Mouse (Mus musculus) lung, postnatal 0 days (tissue): Measurements from ENCODE around the gene Ehmt1. TPM values are rescaled to one million over a fixed set of nuclear protein-coding genes. Genes with fewer than 3 reads are reported as not detected.

ENCODE experiments used
- ATAC-seq: fragments of 200-750 bp; cut with Nextera tagmentation; 2 replicates; pipeline ENCODE4 v1.8.0; 2017; ENCODE audit warnings: moderate library complexity
- DNase-seq: peaks from one replicate; pipeline ENCODE4 v3.0.0-alpha.2; 2016; ENCODE audit warnings: low spot score
- H3K27ac ChIP-seq: fragments of 300-500 bp; sonication (generic); 2 replicates; pipeline ENCODE4 v1.5.1; 2014; ENCODE audit warnings: antibody characterized with exemption, mild to moderate bottlenecking, low read length, mixed read lengths
- H3K27me3 ChIP-seq: fragments of 300-500 bp; sonication (generic); replicated peaks from 2 replicates; pipeline ENCODE4 v1.6.1; 2014; ENCODE audit warnings: low read length, mixed read lengths; ENCODE audit not compliant: insufficient read depth
- H3K36me3 ChIP-seq: fragments of 300-500 bp; sonication (generic); 2 replicates; pipeline ENCODE4 v1.6.1; 2014; ENCODE audit warnings: low read length, mixed read lengths; ENCODE audit not compliant: insufficient read depth
- H3K4me1 ChIP-seq: fragments of 300-500 bp; sonication (generic); 2 replicates; pipeline ENCODE4 v1.6.1; 2014; ENCODE audit warnings: antibody characterized with exemption, low read depth, low read length, mixed read lengths; ENCODE audit not compliant: insufficient read depth
- H3K4me2 ChIP-seq: fragments of 300-500 bp; sonication (generic); replicated peaks from 2 replicates; pipeline ENCODE4 v1.6.1; 2014; ENCODE audit warnings: low read depth, mild to moderate bottlenecking, low read length, moderate library complexity, mixed read lengths
- H3K4me3 ChIP-seq: fragments of 300-500 bp; sonication (generic); 2 replicates; pipeline ENCODE4 v1.5.1; 2014; ENCODE audit warnings: low read depth, low read length
- H3K9ac ChIP-seq: fragments of 300-500 bp; sonication (generic); replicated peaks from 2 replicates; pipeline ENCODE4 v1.6.1; 2014; ENCODE audit warnings: low read depth, mild to moderate bottlenecking
- H3K9me3 ChIP-seq: fragments of 300-500 bp; sonication (generic); 2 replicates; pipeline ENCODE4 v1.6.1; 2016; ENCODE audit warnings: low read length, mixed read lengths
- CTCF ChIP-seq: IDR thresholded peaks from 2 replicates; pipeline ENCODE4 v1.5.1; 2016; ENCODE audit warnings: antibody characterized with exemption, mild to moderate bottlenecking
- EP300 ChIP-seq: IDR thresholded peaks from 2 replicates; pipeline ENCODE4 v1.6.1; 2016; ENCODE audit warnings: antibody characterized with exemption, mild to moderate bottlenecking, control low read depth
- WGBS: fragments of 180-500 bp; shearing (Covaris S2); extraction: QIAGEN DNeasy Blood & Tissue Kit; methylation state at CpG from one replicate; pipeline ENCODE4 v1.1.7; 2014; 5-methylcytosine and 5-hydroxymethylcytosine counted together
- polyA plus RNA-seq: library from polyadenylated mRNA; unstranded; fragments of >200 nt; fragmentation: Nextera tagmentation; extraction: Ambion mirVana; gene quantifications from 2 replicates; pipeline ENCODE4 v1.2.1, GENCODE M21; 2015

Gene Ehmt1
- polyA plus RNA-seq, 1 experiment from 2014 or later: 39.1 TPM

GRCm38 (mm10) chr2:24892318-24892717, 27.1 kb downstream of the Ehmt1 start:
- 79% methylated on average over 5 of the region's 5 CpGs for WGBS
- H3K9ac ChIP-seq: no peak overlapping the region
- no peak for DNase-seq

DNA sequence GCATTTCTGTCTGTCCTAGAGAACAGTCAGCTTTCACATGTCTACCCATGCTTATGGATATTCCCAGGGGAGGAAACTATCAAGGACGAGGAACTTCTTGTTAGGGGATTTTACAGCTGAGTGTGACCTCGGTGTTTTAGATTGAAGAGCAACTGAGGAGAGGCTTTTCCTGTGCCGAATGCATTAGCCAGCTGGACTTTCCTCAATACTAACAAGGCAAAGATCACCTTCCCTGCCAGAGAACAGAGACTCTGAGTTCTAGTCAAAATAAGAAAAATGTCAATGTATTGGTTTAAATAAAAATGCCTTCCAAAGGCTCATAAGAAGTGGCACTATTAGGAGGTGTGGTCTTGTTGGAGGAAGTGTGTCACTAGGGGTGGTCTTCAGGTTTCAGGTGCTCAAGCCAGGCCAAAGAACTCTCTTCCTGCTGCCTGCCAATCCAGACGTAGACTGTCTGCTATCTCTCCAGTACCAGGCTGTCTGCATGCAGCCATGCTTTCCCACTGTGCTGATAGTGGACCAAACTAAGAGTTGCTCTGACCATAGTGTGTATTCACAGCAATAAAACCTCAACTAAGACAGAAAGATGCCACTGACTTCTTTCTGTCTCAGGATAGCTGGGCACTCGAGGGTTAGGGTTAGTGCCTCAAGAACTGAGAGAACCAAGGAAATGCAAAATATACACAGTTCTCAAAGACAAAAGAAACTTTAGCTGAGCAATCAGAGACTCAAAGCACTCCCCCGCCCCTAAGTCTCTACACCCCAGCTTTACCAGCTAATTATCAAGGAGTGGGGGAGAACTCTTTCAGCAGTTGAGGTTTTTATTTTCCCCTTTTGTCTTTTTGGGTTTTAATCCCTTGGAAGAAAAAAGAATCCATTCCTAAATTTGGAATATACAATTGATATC, 28.6 kb downstream of the Ehmt1 start:
- no peak for DNase-seq
- no peak overlapping the region for H3K4me2 ChIP-seq
- H3K36me3 ChIP-seq: no peaks in the 10 kb centered on the region
- 61% methylated on average over 6 of the region's 6 CpGs for WGBS
- H3K27ac ChIP-seq: no peak overlapping the region
- peaks cover 5% of the 10 kb centered on the region; the same call in 1 of the 2 replicates for H3K4me1 ChIP-seq
- no peaks in the 10 kb centered on the region for H3K27me3 ChIP-seq
- TF ChIP-seq CTCF (no peak), EP300 (no peak)
- no peaks in the 10 kb centered on the region for H3K9me3 ChIP-seq
- no peak overlapping the region for H3K9ac ChIP-seq
- no peak for ATAC-seq
- H3K4me3 ChIP-seq: no peak overlapping the region

More at GRCm38 (mm10) chr2:24892318-24892717, 27.1 kb downstream of the Ehmt1 start:
- peaks cover 5% of the 10 kb centered on the region; the same call in 1 of the 2 replicates for H3K4me1 ChIP-seq
- no peaks in the 10 kb centered on the region for H3K9me3 ChIP-seq
- no peaks in the 10 kb centered on the region for H3K27me3 ChIP-seq
- no peak overlapping the region for H3K27ac ChIP-seq
- no peaks in the 10 kb centered on the region for H3K36me3 ChIP-seq
- no peak overlapping the region for H3K4me3 ChIP-seq
- ATAC-seq: no peak
- no peak overlapping the region for H3K4me2 ChIP-seq
- TF ChIP-seq CTCF (no peak), EP300 (no peak)

- H3K4me3 ChIP-seq: no peak overlapping the region
- TF ChIP-seq CTCF (peak; percentile 63), EP300 (no peak)
- no peaks in the 10 kb centered on the region for H3K9me3 ChIP-seq
- H3K27me3 ChIP-seq: no peaks in the 10 kb centered on the region
- no peak for DNase-seq
- 0 out of 2 replicates have a peak, but pooled peaks cover 3% of the 10 kb centered on the region for H3K36me3 ChIP-seq
- H3K4me2 ChIP-seq: no peak overlapping the region
- ATAC-seq: no peak
- peaks cover 5% of the 10 kb centered on the region; the same call in 1 of the 2 replicates for H3K4me1 ChIP-seq
- no peak overlapping the region for H3K27ac ChIP-seq
- 71% methylated on average over 5 of the region's 5 CpGs for WGBS
- H3K9ac ChIP-seq: no peak overlapping the region
Measured at GRCm38 (mm10) chr2:24888895-24889294, 30.5 kb downstream of the Ehmt1 start.

DNA sequence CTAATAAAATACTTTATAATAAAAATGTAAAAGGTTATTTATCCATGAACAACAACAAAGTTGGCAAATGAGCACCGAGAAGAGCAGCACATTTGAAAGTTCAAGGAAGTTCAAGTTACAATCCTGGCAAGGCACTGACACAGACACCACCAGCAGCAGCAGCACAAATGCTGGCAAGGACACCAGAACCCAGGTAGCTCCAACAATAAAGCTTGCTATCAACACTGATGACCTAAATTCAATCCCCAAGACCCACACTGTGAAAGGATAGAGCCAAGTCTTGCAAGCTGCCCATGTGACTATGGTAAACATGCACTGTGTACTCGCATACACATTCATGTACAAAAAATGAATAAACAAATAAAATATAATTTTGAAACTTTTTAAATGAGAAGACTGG, 38.7 kb downstream of the Ehmt1 start:
- Histone ChIP-seq H3K4me1 (no peaks in the 10 kb centered on the region), H3K4me3 (no peak overlapping the region), H3K9me3 (no peaks in the 10 kb centered on the region), H3K9ac (no peak overlapping the region), H3K36me3 (peaks cover 30% of the 10 kb centered on the region), H3K27me3 (no peaks in the 10 kb centered on the region), H3K27ac (no peak overlapping the region), H3K4me2 (no peak overlapping the region)
- WGBS: 95% methylated on average over 2 of the region's 2 CpGs
- DNase-seq (no peak), ATAC-seq (no peak)
- TF ChIP-seq EP300: no peak
- no peak for TF ChIP-seq CTCF

DNA sequence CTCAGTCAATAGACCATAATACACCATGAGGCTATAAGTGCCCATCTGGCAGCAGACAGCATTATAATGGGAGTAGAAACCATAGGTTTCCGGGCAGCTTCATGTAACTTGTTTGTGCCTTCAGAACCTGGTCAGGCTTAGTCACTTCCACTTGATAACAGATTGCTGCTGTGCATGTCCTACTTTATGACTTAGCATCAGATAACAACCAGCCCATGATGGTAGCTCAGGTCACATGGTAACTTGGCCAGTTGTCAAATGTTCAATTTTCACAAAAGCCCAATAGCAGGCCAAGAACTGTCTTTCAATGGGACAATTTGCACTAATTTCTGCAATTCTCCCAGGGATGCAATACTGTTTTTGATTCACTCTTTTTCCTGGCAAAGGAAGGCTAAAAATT, 48.5 kb downstream of the Ehmt1 start:
- Histone ChIP-seq H3K36me3 (peaks cover 9% of the 10 kb centered on the region; the same call in 1 of the 2 replicates), H3K9me3 (no peaks in the 10 kb centered on the region), H3K9ac (no peak overlapping the region), H3K4me2 (no peak overlapping the region), H3K27me3 (no peaks in the 10 kb centered on the region), H3K4me1 (no peaks in the 10 kb centered on the region), H3K4me3 (no peak overlapping the region), H3K27ac (no peak overlapping the region)
- WGBS: 100% methylated on average over 1 of the region's 1 CpGs
- DNase-seq: no peak
- TF ChIP-seq EP300 (no peak), CTCF (no peak)
- ATAC-seq: no peak

DNA sequence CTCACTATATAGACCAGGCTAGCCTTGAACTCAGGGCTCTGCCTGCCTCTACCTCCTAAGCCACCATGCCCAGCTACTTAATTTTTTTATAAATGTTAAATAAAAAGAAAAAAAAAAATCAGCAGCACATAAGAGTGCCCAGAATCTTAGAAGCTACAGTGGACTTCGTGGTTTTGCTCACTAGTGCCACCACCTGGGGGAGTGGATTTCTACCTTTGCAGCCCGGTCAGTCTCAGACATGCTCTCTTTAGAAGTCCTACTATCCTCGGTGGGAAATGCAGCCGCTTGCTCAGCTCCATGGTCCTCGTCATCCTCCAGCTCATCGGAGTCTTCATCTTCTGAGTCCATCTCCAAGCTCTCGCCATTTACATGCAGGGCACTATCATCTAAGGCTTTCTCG, 56.4 kb downstream of the Ehmt1 start:
- DNase-seq (no peak), ATAC-seq (no peak)
- Histone ChIP-seq H3K4me1 (no peaks in the 10 kb centered on the region), H3K27me3 (no peaks in the 10 kb centered on the region), H3K4me2 (no peak overlapping the region), H3K9ac (no peak overlapping the region), H3K36me3 (peaks cover 24% of the 10 kb centered on the region; the same call in 1 of the 2 replicates), H3K4me3 (no peak overlapping the region), H3K9me3 (no peaks in the 10 kb centered on the region), H3K27ac (no peak overlapping the region)
- 81% methylated on average over 8 of the region's 8 CpGs for WGBS
- peak; percentile 50 for TF ChIP-seq CTCF
- TF ChIP-seq EP300: no peak
